Mouse (Mus musculus) forebrain, postnatal 0 days (tissue): ENCODE data around the gene Shisa6. TPM values are rescaled to one million over a fixed set of nuclear protein-coding genes. Genes with fewer than 3 reads are reported as not detected.
A peak's percentile ranks its signal among the peaks of the same experiment; 100 is the strongest.

Experiments used
- ATAC-seq: fragments of 200-750 bp; cut with Nextera tagmentation; 2 replicates; pipeline ENCODE4 v1.8.0; 2017; ENCODE audit warnings: mild to moderate bottlenecking, moderate library complexity
- DNase-seq: peaks from one replicate; pipeline ENCODE4 v3.0.0-alpha.2; 2015
- H3K27ac ChIP-seq: fragments of 300-500 bp; sonication (generic); 2 replicates; pipeline ENCODE4 v1.5.1; 2014; ENCODE audit warnings: low read depth, mild to moderate bottlenecking, antibody characterized with exemption, low read length, moderate library complexity, mixed read lengths
- H3K27me3 ChIP-seq: fragments of 300-500 bp; sonication (generic); 2 replicates; pipeline ENCODE4 v1.6.1; 2014; ENCODE audit warnings: mild to moderate bottlenecking, low read length, mixed read lengths; ENCODE audit not compliant: insufficient read depth
- H3K36me3 ChIP-seq: fragments of 300-500 bp; sonication (generic); 2 replicates; pipeline ENCODE4 v1.6.1; 2014; ENCODE audit warnings: mild to moderate bottlenecking, moderate library complexity; ENCODE audit not compliant: insufficient read depth
- H3K4me1 ChIP-seq: fragments of 300-500 bp; sonication (generic); 2 replicates; pipeline ENCODE4 v1.6.1; 2014; ENCODE audit warnings: antibody characterized with exemption; ENCODE audit not compliant: insufficient read depth
- H3K4me2 ChIP-seq: fragments of 300-500 bp; sonication (generic); 2 replicates; pipeline ENCODE4 v1.6.1; 2014; ENCODE audit warnings: low read depth, mild to moderate bottlenecking, moderate library complexity
- H3K4me3 ChIP-seq: fragments of 300-500 bp; sonication (generic); 2 replicates; pipeline ENCODE4 v1.5.1; 2014; ENCODE audit warnings: low read depth, low read length, mixed read lengths
- H3K9ac ChIP-seq: fragments of 300-500 bp; sonication (generic); 2 replicates; pipeline ENCODE4 v1.6.1; 2014; ENCODE audit warnings: mild to moderate bottlenecking
- H3K9me3 ChIP-seq: fragments of 300-500 bp; sonication (generic); 2 replicates; pipeline ENCODE4 v1.6.1; 2016; ENCODE audit warnings: low read length
- CTCF ChIP-seq: sonication (generic); IDR thresholded peaks from 2 replicates; pipeline ENCODE4 v1.5.1; 2016; ENCODE audit warnings: antibody characterized with exemption, control low read depth, low read depth
- WGBS: fragments of 180-500 bp; shearing (Covaris S2); extraction: QIAGEN DNeasy Blood & Tissue Kit; methylation state at CpG from one replicate; pipeline ENCODE4 v1.1.7; 2014; 5-methylcytosine and 5-hydroxymethylcytosine counted together
- polyA plus RNA-seq: library from polyadenylated mRNA; unstranded; fragments of >200 nt; fragmentation: Nextera tagmentation; extraction: Ambion mirVana; gene quantifications from 2 replicates; pipeline ENCODE4 v1.2.1, GENCODE M21; 2015
- total RNA-seq: library from RNA; depleted of rRNA; stranded (reverse); fragments of >200 nt; gene quantifications from 2 replicates; pipeline ENCODE4 v1.2.3, GENCODE M21; 2014; rRNA removed

Shisa6 gene
- total RNA-seq: 7.0 and 10.0 TPM in 2 replicates
- polyA plus RNA-seq: 2.4 and 4.0 TPM in 2 replicates

DNA sequence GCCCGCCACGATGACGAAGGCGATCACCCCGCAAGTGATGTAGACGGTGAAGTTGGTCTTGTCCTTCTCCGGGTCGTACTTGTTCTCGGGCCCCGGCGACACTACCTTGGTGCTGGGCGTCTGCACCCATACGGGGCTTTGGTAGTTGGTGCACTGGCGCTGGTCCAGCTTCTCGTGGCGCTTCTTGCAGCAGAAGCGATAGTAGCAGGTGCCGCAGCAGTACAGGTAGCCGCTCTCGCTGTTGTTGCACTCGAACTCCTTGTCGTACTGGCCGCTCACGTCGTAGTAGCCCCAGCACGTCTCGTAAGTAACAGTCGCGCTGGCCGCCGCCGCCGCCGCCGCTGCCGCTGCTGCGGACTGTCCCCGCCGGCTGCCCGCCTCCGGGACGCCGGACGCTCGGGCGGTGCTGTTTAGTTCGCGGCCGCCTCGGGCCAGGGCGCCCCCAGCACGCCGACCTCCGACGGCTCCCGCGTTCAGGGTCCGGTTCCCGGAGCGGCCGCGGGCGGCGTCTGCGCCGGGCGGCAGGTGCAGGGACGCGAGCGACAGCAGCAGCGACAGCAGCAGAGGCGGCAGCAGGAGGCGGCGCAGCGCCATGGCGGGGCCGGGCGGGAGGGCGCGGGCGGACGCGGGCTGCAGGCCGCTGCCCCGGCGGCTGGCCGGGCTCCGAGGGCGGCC, at the start of gene Shisa6:
TSS of gene Shisa6 (minus strand) at position 594 of the 675 bp plus-strand sequence.
- peak within 1 kb of the TSS; percentile 93 for H3K4me2 ChIP-seq
- H3K27me3 ChIP-seq: peaks cover 12% of the 10 kb centered on the region; the same call in 1 of the 2 replicates
- H3K27ac ChIP-seq: peak within 1 kb of the TSS; percentile 59
- peak; percentile 40 for DNase-seq
- TF ChIP-seq CTCF: no peak
- H3K4me1 ChIP-seq: 0 out of 2 replicates have a peak, but pooled peaks cover 4% of the 10 kb centered on the region
- H3K4me3 ChIP-seq: peak within 1 kb of the TSS; percentile 70
- no peaks in the 10 kb centered on the region for H3K9me3 ChIP-seq
- no peaks in the 10 kb centered on the region for H3K36me3 ChIP-seq
- H3K9ac ChIP-seq: peak within 1 kb of the TSS; percentile 60
- peak; percentile 60 for ATAC-seq
- 2% methylated on average over 65 of the region's 89 CpGs for WGBS

DNA sequence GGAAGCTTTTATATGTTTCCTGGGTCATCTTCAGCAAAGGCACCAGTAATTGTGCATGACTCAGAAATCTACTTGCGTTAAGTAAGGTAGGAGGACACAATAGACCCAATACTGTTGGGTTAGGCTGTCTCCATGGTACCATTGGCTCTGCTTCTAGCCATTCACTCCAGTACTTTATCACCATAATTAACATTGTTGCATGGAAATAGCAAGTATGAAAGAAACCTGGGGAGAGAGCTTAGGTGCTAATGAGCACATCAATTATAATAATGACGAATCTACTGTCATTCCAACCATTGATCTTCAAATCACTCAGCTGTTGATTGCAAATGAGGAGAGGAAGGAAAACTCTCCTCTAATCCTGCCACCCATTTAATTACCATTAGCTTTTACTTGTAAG, 48.1 kb upstream of the Shisa6 start:
- Histone ChIP-seq H3K36me3 (no peaks in the 10 kb centered on the region), H3K9me3 (no peaks in the 10 kb centered on the region), H3K9ac (no peak overlapping the region), H3K27me3 (no peaks in the 10 kb centered on the region), H3K4me2 (no peak overlapping the region), H3K4me1 (peaks cover 3% of the 10 kb centered on the region; the same call in 1 of the 2 replicates), H3K27ac (no peak overlapping the region), H3K4me3 (no peak overlapping the region)
- WGBS: 6% methylated on average over 2 of the region's 2 CpGs
- no peak for TF ChIP-seq CTCF
- DNase-seq: peak; percentile 4
- ATAC-seq: no peak; the same call in 1 of the 2 replicates

DNA sequence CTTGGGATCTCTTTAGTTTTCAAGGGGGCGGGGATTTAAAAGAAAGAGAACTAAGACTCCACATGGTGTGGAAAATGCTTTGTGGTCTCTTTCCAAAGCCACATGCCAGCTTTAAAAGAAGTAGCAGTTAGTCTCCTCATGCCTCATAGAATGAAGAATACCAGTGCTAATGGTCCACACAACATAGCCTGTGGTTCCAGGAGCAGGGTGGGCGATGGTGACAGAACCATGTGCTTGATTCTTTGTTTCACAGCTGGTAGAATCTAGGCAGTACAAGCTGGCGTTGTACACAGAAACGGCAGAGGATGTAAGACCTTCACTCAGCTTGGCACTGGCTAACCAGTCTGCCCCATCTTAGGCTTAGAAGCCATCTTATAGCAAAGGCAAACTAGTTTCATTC, 43.3 kb upstream of the Shisa6 start:
- TF ChIP-seq CTCF: no peak
- Histone ChIP-seq H3K9ac (no peak overlapping the region), H3K27me3 (0 out of 2 replicates have a peak, but pooled peaks cover 4% of the 10 kb centered on the region), H3K4me3 (no peak overlapping the region), H3K9me3 (no peaks in the 10 kb centered on the region), H3K4me1 (peaks cover 12% of the 10 kb centered on the region; the same call in 1 of the 2 replicates), H3K27ac (no peak overlapping the region), H3K4me2 (no peak overlapping the region), H3K36me3 (no peaks in the 10 kb centered on the region)
- 62% methylated on average over 4 of the region's 4 CpGs for WGBS
- ATAC-seq (0 out of 2 replicates have a peak, but pooled peaks have one; percentile 18), DNase-seq (no peak)

DNA sequence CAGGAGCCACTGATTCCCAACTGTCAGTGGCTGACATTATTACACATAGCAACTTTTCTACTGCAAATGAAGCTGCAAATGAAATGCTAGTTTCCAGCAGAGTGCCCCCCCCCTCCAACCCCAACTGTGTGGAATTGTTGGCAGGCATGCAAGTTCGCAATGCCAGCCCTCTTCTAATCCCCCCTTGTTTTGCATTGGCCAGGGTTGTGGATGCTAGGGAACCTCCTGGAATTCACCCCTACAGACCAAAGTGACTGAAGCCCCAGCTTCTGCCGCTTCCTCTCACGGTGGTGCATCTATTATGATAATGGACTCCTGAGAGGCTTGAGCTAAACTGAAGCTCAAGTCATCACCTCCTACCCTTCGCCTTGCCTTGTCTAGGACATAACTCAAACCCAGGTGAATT, 42.6 kb upstream of the Shisa6 start:
- Histone ChIP-seq H3K36me3 (no peaks in the 10 kb centered on the region), H3K27ac (no peak overlapping the region), H3K9me3 (no peaks in the 10 kb centered on the region), H3K4me2 (no peak overlapping the region), H3K4me1 (0 out of 2 replicates have a peak, but pooled peaks cover 8% of the 10 kb centered on the region), H3K4me3 (no peak overlapping the region), H3K27me3 (0 out of 2 replicates have a peak, but pooled peaks cover 4% of the 10 kb centered on the region), H3K9ac (no peak overlapping the region)
- ATAC-seq (peak; percentile 71; the same call in 1 of the 2 replicates), DNase-seq (peak; percentile 49)
- no peak for TF ChIP-seq CTCF
- 23% methylated on average over 4 of the region's 4 CpGs for WGBS

DNA sequence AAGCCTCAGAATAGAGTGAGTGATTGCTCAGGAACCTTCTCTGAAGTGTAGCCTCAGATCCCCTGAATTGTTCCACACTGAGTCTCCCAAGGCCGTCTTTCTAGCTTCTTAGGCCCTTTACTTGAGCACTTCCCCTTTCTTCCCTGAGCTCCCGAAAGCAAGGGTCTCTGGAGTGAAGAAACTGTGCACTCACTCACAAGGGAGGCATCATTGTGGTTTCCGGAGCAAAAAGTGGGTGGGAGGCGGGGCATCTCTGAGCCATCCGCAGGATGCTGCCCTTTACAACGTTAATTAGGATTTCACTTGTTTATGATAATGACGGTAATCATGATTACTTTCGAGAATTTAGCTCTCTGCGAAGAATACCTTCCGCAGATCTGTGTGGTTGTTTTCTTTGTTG, 41.6 kb upstream of the Shisa6 start:
- H3K9me3 ChIP-seq: no peaks in the 10 kb centered on the region
- no peak overlapping the region for H3K4me2 ChIP-seq
- WGBS: 22% methylated on average over 10 of the region's 10 CpGs
- DNase-seq: no peak
- no peak for TF ChIP-seq CTCF
- 0 out of 2 replicates have a peak, but pooled peaks cover 8% of the 10 kb centered on the region for H3K4me1 ChIP-seq
- H3K36me3 ChIP-seq: no peaks in the 10 kb centered on the region
- 0 out of 2 replicates have a peak, but pooled peaks cover 4% of the 10 kb centered on the region for H3K27me3 ChIP-seq
- H3K4me3 ChIP-seq: no peak overlapping the region
- H3K27ac ChIP-seq: no peak overlapping the region
- no peak overlapping the region for H3K9ac ChIP-seq
- ATAC-seq: no peak

DNA sequence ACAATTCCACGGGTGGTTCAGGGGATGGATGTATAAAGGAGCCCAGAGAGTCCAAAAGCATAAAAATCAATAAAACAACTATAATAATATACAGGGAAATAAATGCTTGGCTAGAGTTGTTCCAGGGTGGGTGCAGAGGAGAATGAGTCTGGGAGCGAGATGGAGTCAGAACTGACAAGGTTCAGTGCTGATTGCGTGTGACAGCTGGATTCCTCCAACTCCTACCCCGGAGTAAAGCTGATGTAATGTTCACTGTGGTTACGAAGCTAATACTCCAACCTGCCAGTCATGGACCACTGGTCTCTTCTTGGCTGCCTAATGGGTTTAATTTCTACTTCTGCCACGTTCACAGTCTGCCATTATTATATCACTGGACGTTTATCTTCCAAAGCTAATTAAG, 36.5 kb upstream of the Shisa6 start:
- no peak for TF ChIP-seq CTCF
- no peaks in the 10 kb centered on the region for H3K9me3 ChIP-seq
- no peak for ATAC-seq
- 79% methylated on average over 7 of the region's 7 CpGs for WGBS
- H3K4me2 ChIP-seq: no peak overlapping the region
- DNase-seq: no peak
- no peaks in the 10 kb centered on the region for H3K4me1 ChIP-seq
- H3K27me3 ChIP-seq: 0 out of 2 replicates have a peak, but pooled peaks cover 4% of the 10 kb centered on the region
- H3K27ac ChIP-seq: no peak overlapping the region
- H3K4me3 ChIP-seq: no peak overlapping the region
- no peak overlapping the region for H3K9ac ChIP-seq
- H3K36me3 ChIP-seq: no peaks in the 10 kb centered on the region

DNA sequence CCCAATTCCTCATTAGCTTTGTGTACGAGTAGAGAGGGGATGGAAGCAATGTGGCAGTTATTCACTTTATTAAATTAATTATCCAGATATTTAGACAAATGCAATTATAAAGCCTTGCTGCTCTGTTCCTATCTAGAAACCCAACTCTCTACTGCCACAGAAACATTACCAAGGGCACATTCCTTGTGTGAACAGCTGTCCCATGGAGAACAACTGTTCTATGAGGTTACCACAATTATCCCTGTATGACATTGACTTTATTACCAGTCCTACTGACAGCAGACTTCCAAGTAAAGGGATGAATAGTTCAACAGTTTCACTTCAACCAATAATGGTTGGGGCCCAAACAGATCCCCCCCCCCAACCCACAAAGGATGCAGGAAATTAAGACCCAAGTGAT, 12.1 kb upstream of the Shisa6 start:
- Histone ChIP-seq H3K4me2 (no peak overlapping the region), H3K27me3 (no peaks in the 10 kb centered on the region), H3K9ac (no peak overlapping the region), H3K36me3 (no peaks in the 10 kb centered on the region), H3K9me3 (no peaks in the 10 kb centered on the region), H3K4me1 (no peaks in the 10 kb centered on the region), H3K27ac (no peak overlapping the region), H3K4me3 (no peak overlapping the region)
- DNase-seq: no peak
- no peak for ATAC-seq
- TF ChIP-seq CTCF: no peak
- 79% methylated on average over 1 of the region's 1 CpGs for WGBS
